8 mouse cellular contexts compared by ENCODE assay signal in the genomic region with DNA sequence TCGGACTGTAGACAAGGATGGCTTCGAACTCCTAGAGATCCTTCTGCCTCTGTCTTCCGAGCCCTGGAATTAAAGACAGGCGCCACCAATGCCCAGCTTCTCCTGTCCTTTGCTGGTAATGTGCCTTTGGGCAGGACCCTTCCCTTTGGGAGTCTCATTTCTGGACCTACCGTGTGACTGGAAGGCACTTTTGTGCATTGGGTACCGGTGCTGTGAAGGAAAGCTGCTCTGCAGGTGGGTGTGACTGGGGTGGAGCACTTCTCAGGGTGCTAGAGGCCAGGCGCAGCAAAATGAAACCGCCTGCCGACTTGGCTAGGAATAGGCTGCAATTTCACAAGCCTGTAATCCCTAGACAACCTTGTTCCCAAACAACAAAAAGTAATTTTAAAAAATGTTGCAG. TPM values are rescaled to one million over a fixed set of nuclear protein-coding genes. Genes with fewer than 3 reads are reported as not detected.
DNase-seq lines count a peak whose midpoint lies in the region; ATAC-seq lines count a peak whose summit lies in the region.

No protein-coding gene starts in this region.

- peaks cover 7% of the 10 kb centered on the region for H3K4me1 ChIP-seq in kidney, embryonic 14.5 days (ENCODE audit: control insufficient read depth, insufficient read depth, low read length)
- H3K4me1 ChIP-seq in forebrain, embryonic 12.5 days = peaks cover 25% of the 10 kb centered on the region
- H3K4me1 ChIP-seq in hindbrain, embryonic 14.5 days (replicated peaks; ENCODE audit: control insufficient read depth, insufficient read depth, low read length) = peaks cover 17% of the 10 kb centered on the region
- H3K4me1 ChIP-seq in neural tube, embryonic 15.5 days = peaks cover 23% of the 10 kb centered on the region

- H3K27me3 ChIP-seq in kidney, embryonic 14.5 days (ENCODE audit: control insufficient read depth, insufficient read depth, low read length) = no peaks in the 10 kb centered on the region
- 0 out of 2 replicates have a peak, but pooled peaks cover 4% of the 10 kb centered on the region for H3K27me3 ChIP-seq in forebrain, embryonic 12.5 days
- H3K27me3 ChIP-seq in hindbrain, embryonic 14.5 days (ENCODE audit: control insufficient read depth, insufficient read depth, low read length) = no peaks in the 10 kb centered on the region
- H3K27me3 ChIP-seq in neural tube, embryonic 15.5 days (replicated peaks) = no peaks in the 10 kb centered on the region

- no peaks in the 10 kb centered on the region for H3K9me3 ChIP-seq in kidney, embryonic 14.5 days (ENCODE audit: control insufficient read depth, low read length)
- no peaks in the 10 kb centered on the region for H3K9me3 ChIP-seq in forebrain, embryonic 12.5 days
- no peaks in the 10 kb centered on the region for H3K9me3 ChIP-seq in hindbrain, embryonic 14.5 days (ENCODE audit: control insufficient read depth, low read length)
- H3K9me3 ChIP-seq in neural tube, embryonic 15.5 days (replicated peaks) = no peaks in the 10 kb centered on the region

- H3K27ac ChIP-seq in kidney, embryonic 14.5 days (ENCODE audit: low read depth, low read length) = peak overlapping the region; percentile 43; the same call in 1 of the 2 replicates
- H3K27ac ChIP-seq in forebrain, embryonic 12.5 days = peak overlapping the region; percentile 59
- peak overlapping the region; percentile 88 for H3K27ac ChIP-seq in hindbrain, embryonic 14.5 days
- H3K27ac ChIP-seq in neural tube, embryonic 15.5 days (replicated peaks) = peak overlapping the region; percentile 92

- H3K9ac ChIP-seq in kidney, embryonic 14.5 days (ENCODE audit: low read depth, low read length) = peak overlapping the region; percentile 60
- H3K9ac ChIP-seq in forebrain, embryonic 12.5 days = peak overlapping the region; percentile 83
- H3K9ac ChIP-seq in hindbrain, embryonic 14.5 days = peak overlapping the region; percentile 53
- H3K9ac ChIP-seq in neural tube, embryonic 15.5 days (replicated peaks) = peak overlapping the region; percentile 54

- DNase-seq in kidney, adult 11 months = no peak
- peak; percentile 51 for DNase-seq in ZHBTc4 (ENCODE audit: low read depth, low spot score)
- DNase-seq in hindbrain, embryonic 14.5 days (ENCODE audit: low spot score) = peak; percentile 41
- peak; percentile 66 to 73 for DNase-seq in lung, adult 18-20 months
- no peak for DNase-seq in retina, postnatal 1 day

- peak; percentile 8; the same call in 1 of the 2 replicates for ATAC-seq in kidney, embryonic 14.5 days (ENCODE audit: low FRiP score, low TSS enrichment)
- ATAC-seq in forebrain, embryonic 12.5 days (ENCODE audit: low FRiP score) = peak; percentile 24
- ATAC-seq in hindbrain, embryonic 14.5 days (ENCODE audit: low FRiP score) = peak; percentile 19; the same call in 1 of the 2 replicates
- ATAC-seq in neural tube, embryonic 15.5 days (ENCODE audit: low FRiP score) = peak; percentile 39

- peak overlapping the region; percentile 72 for H3K4me2 ChIP-seq in kidney, embryonic 14.5 days (replicated peaks; ENCODE audit: low read depth, low read length)
- peak overlapping the region; percentile 88 for H3K4me2 ChIP-seq in forebrain, embryonic 12.5 days
- H3K4me2 ChIP-seq in hindbrain, embryonic 14.5 days (replicated peaks) = peak overlapping the region; percentile 50
- peak overlapping the region; percentile 92 for H3K4me2 ChIP-seq in neural tube, embryonic 15.5 days

- no peaks in the 10 kb centered on the region for H3K36me3 ChIP-seq in kidney, embryonic 14.5 days (ENCODE audit: control insufficient read depth, insufficient read depth, low read length)
- H3K36me3 ChIP-seq in forebrain, embryonic 12.5 days (replicated peaks) = peaks cover 3% of the 10 kb centered on the region; the same call in 1 of the 2 replicates
- H3K36me3 ChIP-seq in hindbrain, embryonic 14.5 days (replicated peaks; ENCODE audit: control insufficient read depth, insufficient read depth) = peaks cover 4% of the 10 kb centered on the region; the same call in 1 of the 2 replicates
- no peaks in the 10 kb centered on the region for H3K36me3 ChIP-seq in neural tube, embryonic 15.5 days

- H3K4me3 ChIP-seq in kidney, embryonic 14.5 days (ENCODE audit: low read length) = peak overlapping the region; percentile 95
- peak overlapping the region; percentile 76 for H3K4me3 ChIP-seq in forebrain, embryonic 12.5 days (replicated peaks)
- H3K4me3 ChIP-seq in hindbrain, embryonic 14.5 days (replicated peaks; ENCODE audit: low read length) = peak overlapping the region; percentile 80
- H3K4me3 ChIP-seq in neural tube, embryonic 15.5 days (replicated peaks) = peak overlapping the region; percentile 86

- WGBS in kidney, embryonic 14.5 days = 4% methylated on average over 9 of the region's 9 CpGs
- WGBS in forebrain, embryonic 12.5 days = 7% methylated on average over 9 of the region's 9 CpGs
- 8% methylated on average over 9 of the region's 9 CpGs for WGBS in hindbrain, embryonic 14.5 days
- WGBS in neural tube, embryonic 15.5 days = 6% methylated on average over 9 of the region's 9 CpGs

RNA-seq across cellular contexts. Expression of gene Gm9903, which starts 0.3 kb away (rescaled TPM):
- polyA plus RNA-seq in kidney, embryonic 14.5 days (2014; fragmentation: Nextera tagmentation; extraction: Ambion mirVana) = 0.57 and 1.0 TPM in 2 replicates
- polyA plus RNA-seq in forebrain, embryonic 12.5 days (2016; fragmentation: Nextera tagmentation; extraction: Ambion mirVana) = 0.46 and 0.51 TPM in 2 replicates
- 0.64 and 0.77 TPM in 2 replicates for polyA plus RNA-seq in hindbrain, embryonic 14.5 days (2014; fragmentation: Nextera tagmentation; extraction: Ambion mirVana)
- polyA plus RNA-seq in neural tube, embryonic 15.5 days (2015; fragmentation: Nextera tagmentation; extraction: Ambion mirVana) = 0.59 and 0.83 TPM in 2 replicates

RNA-seq across cellular contexts. Expression of gene Fam53a, which starts 0.6 kb away (rescaled TPM):
- polyA plus RNA-seq in kidney, embryonic 14.5 days (2014; fragmentation: Nextera tagmentation; extraction: Ambion mirVana) = 69.4 and 70.3 TPM in 2 replicates
- polyA plus RNA-seq in forebrain, embryonic 12.5 days (2016; fragmentation: Nextera tagmentation; extraction: Ambion mirVana) = 55.0 and 57.4 TPM in 2 replicates
- polyA plus RNA-seq in hindbrain, embryonic 14.5 days (2014; fragmentation: Nextera tagmentation; extraction: Ambion mirVana) = 26.8 and 30.2 TPM in 2 replicates
- polyA plus RNA-seq in neural tube, embryonic 15.5 days (2015; fragmentation: Nextera tagmentation; extraction: Ambion mirVana) = 25.5 and 31.9 TPM in 2 replicates

RNA-seq across cellular contexts. Expression of gene Slbp, which starts 22.3 kb away (rescaled TPM):
- polyA plus RNA-seq in kidney, embryonic 14.5 days (2014; fragmentation: Nextera tagmentation; extraction: Ambion mirVana) = 261 TPM in 2 replicates
- 265 and 268 TPM in 2 replicates for polyA plus RNA-seq in forebrain, embryonic 12.5 days (2016; fragmentation: Nextera tagmentation; extraction: Ambion mirVana)
- polyA plus RNA-seq in hindbrain, embryonic 14.5 days (2014; fragmentation: Nextera tagmentation; extraction: Ambion mirVana) = 115 and 125 TPM in 2 replicates
- 120 and 157 TPM in 2 replicates for polyA plus RNA-seq in neural tube, embryonic 15.5 days (2015; fragmentation: Nextera tagmentation; extraction: Ambion mirVana)

RNA-seq across cellular contexts. Expression of gene Tacc3, which starts 27.9 kb away (rescaled TPM):
- 175 and 205 TPM in 2 replicates for polyA plus RNA-seq in kidney, embryonic 14.5 days (2014; fragmentation: Nextera tagmentation; extraction: Ambion mirVana)
- 265 and 272 TPM in 2 replicates for polyA plus RNA-seq in forebrain, embryonic 12.5 days (2016; fragmentation: Nextera tagmentation; extraction: Ambion mirVana)
- 32.3 and 41.0 TPM in 2 replicates for polyA plus RNA-seq in hindbrain, embryonic 14.5 days (2014; fragmentation: Nextera tagmentation; extraction: Ambion mirVana)
- polyA plus RNA-seq in neural tube, embryonic 15.5 days (2015; fragmentation: Nextera tagmentation; extraction: Ambion mirVana) = 27.5 and 61.7 TPM in 2 replicates

RNA-seq across cellular contexts. Expression of gene Tmem129, which starts 28.2 kb away (rescaled TPM):
- polyA plus RNA-seq in kidney, embryonic 14.5 days (2014; fragmentation: Nextera tagmentation; extraction: Ambion mirVana) = 32.3 and 37.7 TPM in 2 replicates
- polyA plus RNA-seq in forebrain, embryonic 12.5 days (2016; fragmentation: Nextera tagmentation; extraction: Ambion mirVana) = 34.6 and 39.6 TPM in 2 replicates
- 27.5 and 28.8 TPM in 2 replicates for polyA plus RNA-seq in hindbrain, embryonic 14.5 days (2014; fragmentation: Nextera tagmentation; extraction: Ambion mirVana)
- polyA plus RNA-seq in neural tube, embryonic 15.5 days (2015; fragmentation: Nextera tagmentation; extraction: Ambion mirVana) = 27.7 and 29.7 TPM in 2 replicates

Comparison
In these comparisons a context has a peak if more than half of its experiments do, and no peak if none do; other contexts are left out.
1. DNase-seq: peak in ZHBTc4 (single experiment), hindbrain, embryonic 14.5 days (single experiment) and lung, adult 18-20 months (2 of 2); none in kidney, adult 11 months (single experiment) and retina, postnatal 1 day (single experiment).
2. Peak in every context shown above with its lines, with median percentiles within 50 percentile points of each other: ATAC-seq, H3K27ac ChIP-seq, H3K4me2 ChIP-seq, H3K4me3 ChIP-seq and H3K9ac ChIP-seq.